Mouse (Mus musculus): ENCODE measurements at regions not wholly inside any gene's neighbourhood (a gene's known extent, or its start where the extent isn't known, plus 50 kb on each side); places are given as distances from the start of the nearest gene placed in this dataset.

GRCm38 (mm10) chr2:146696727-146697126 lies 158.9 kb upstream of the Kiz start:
- TF ChIP-seq EP300 (optimal IDR thresholded peaks at IDR 0.05) (no peak), CTCF (IDR thresholded peaks at IDR 0.05; ENCODE audit: low read depth) (no peak)
